Mouse (Mus musculus) myocyte (in vitro differentiated cells): Measurements from ENCODE around the gene Nup210. TPM values are rescaled to one million over a fixed set of nuclear protein-coding genes. Genes with fewer than 3 reads are reported as not detected.
"Not testable (repeated sequence)": the region's sequence is repeated elsewhere in the genome, so short reads cannot be mapped to it uniquely, and the experiment has no call there.

ENCODE experiments used
- H3K27me3 ChIP-seq: one replicate; pipeline ENCODE4 v1.6.1; 2011; ENCODE audit not compliant: control insufficient read depth, insufficient read depth, insufficient read length
- H3K36me3 ChIP-seq: one replicate; pipeline ENCODE4 v1.6.1; 2011; ENCODE audit not compliant: control insufficient read depth, insufficient read depth
- H3K4me2 ChIP-seq: one replicate; pipeline ENCODE4 v1.6.1; 2011; ENCODE audit warnings: low read depth, control low read depth
- H3K4me3 ChIP-seq: one replicate; pipeline ENCODE4 v1.5.1; 2011; ENCODE audit warnings: mild to moderate bottlenecking, control low read depth, moderate library complexity
- H3K79me2 ChIP-seq: one replicate; pipeline ENCODE4 v1.6.1; 2011; ENCODE audit not compliant: control insufficient read depth, insufficient read depth
- H3ac ChIP-seq: one replicate; pipeline ENCODE4 v1.6.1; 2011; ENCODE audit not compliant: control insufficient read depth, insufficient read length
- CEBPB ChIP-seq: IDR thresholded peaks from 2 replicates; pipeline ENCODE4 v1.6.1; 2011; ENCODE audit warnings: mild to moderate bottlenecking, moderate library complexity; ENCODE audit not compliant: poor library complexity, insufficient read depth, severe bottlenecking
- E2F4 ChIP-seq: IDR thresholded peaks from one replicate; pipeline ENCODE4 v1.6.1; 2011; ENCODE audit warnings: mild to moderate bottlenecking, control low read depth, moderate library complexity; ENCODE audit not compliant: insufficient read depth
- MAX ChIP-seq: IDR thresholded peaks from one replicate; pipeline ENCODE4 v1.6.1; 2011; ENCODE audit warnings: low read depth, mild to moderate bottlenecking, control low read depth
- MYOD1 ChIP-seq, 3 experiments: IDR thresholded peaks; one replicate each; pipeline ENCODE4 v1.6.1; 2011; ENCODE audit warnings: control low read depth in 2 of 3, low read depth in 2 of 3, mild to moderate bottlenecking in 2 of 3, moderate library complexity in 1 of 3; ENCODE audit not compliant: insufficient read length in 2 of 3, control insufficient read depth in 1 of 3
- MYOG ChIP-seq, 3 experiments: IDR thresholded peaks; one replicate each; pipeline ENCODE4 v1.6.1; 2011; ENCODE audit warnings: control low read depth in 2 of 3, low read depth in 2 of 3, mild to moderate bottlenecking in 2 of 3; ENCODE audit not compliant: insufficient read length in 2 of 3, control insufficient read depth in 1 of 3, insufficient read depth in 1 of 3
- POLR2A ChIP-seq: IDR thresholded peaks from one replicate; pipeline ENCODE4 v1.6.1; 2011; ENCODE audit warnings: low read depth, mild to moderate bottlenecking, control low read depth, moderate library complexity; ENCODE audit not compliant: insufficient read length
- POLR2AphosphoS2 ChIP-seq: IDR thresholded peaks from one replicate; pipeline ENCODE4 v1.6.1; 2011; ENCODE audit warnings: low read depth, control low read depth; ENCODE audit not compliant: insufficient read length
- REST ChIP-seq: IDR thresholded peaks from one replicate; pipeline ENCODE4 v1.6.1; 2011; ENCODE audit warnings: mild to moderate bottlenecking, control low read depth, moderate library complexity; ENCODE audit not compliant: insufficient read depth, insufficient read length
- SRF ChIP-seq: IDR thresholded peaks from one replicate; pipeline ENCODE4 v1.6.1; 2011; ENCODE audit warnings: low read depth; ENCODE audit not compliant: control insufficient read depth, insufficient read length
- TCF12 ChIP-seq: IDR thresholded peaks from one replicate; pipeline ENCODE4 v1.6.1; 2011; ENCODE audit warnings: mild to moderate bottlenecking, control low read depth; ENCODE audit not compliant: poor library complexity, insufficient read depth, severe bottlenecking
- TCF3 ChIP-seq: IDR thresholded peaks from one replicate; pipeline ENCODE4 v1.6.1; 2011; ENCODE audit warnings: low read depth, control low read depth; ENCODE audit not compliant: insufficient read length
- USF1 ChIP-seq: IDR thresholded peaks from one replicate; pipeline ENCODE4 v1.6.1; 2011; ENCODE audit warnings: low read depth, mild to moderate bottlenecking, control low read depth, moderate library complexity
- polyA plus RNA-seq: library from polyadenylated mRNA; unstranded; fragments of >200 nt; fragmentation: generic; extraction: Trizol; gene quantifications from one replicate; pipeline ENCODE4 v1.2.1, GENCODE M21; 2012; ENCODE audit warnings: missing spikeins

Nup210 gene
- polyA plus RNA-seq, 1 experiment, result 0.31 TPM

DNA sequence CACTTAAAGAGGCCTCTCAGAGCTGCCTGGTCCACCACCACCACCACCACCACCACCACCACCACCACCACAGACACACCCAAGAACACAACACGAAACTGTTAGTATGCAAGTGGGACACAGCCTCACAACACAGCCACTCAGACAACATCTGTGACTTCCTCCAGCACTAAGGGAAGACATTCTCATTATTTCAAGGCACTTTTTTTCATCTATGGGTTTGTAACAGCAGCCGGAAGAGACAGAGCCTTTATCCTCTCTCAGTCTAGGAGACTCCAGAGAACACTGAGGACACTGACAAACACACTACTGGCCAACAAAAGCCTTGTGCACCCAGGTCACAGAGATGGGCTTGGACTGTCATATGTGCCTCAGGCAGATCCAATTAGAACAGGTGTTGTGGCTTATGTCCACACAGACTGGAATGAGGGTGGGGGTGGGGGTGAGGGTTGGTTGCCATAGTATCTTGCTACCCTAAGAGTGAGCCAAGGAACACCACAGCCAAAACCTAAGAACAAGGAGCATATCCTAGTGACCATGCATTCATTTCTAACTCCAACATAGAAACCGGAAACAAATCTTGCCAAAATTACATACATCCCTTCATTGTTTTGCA lies 8.2 kb downstream of the Nup210 start:
- Histone ChIP-seq H3K36me3 (no peaks in the 10 kb centered on the region), H3ac (no peak overlapping the region), H3K4me3 (no peak overlapping the region), H3K4me2 (peak overlapping the region; percentile 25), H3K27me3 (peaks cover 20% of the 10 kb centered on the region), H3K79me2 (no peaks in the 10 kb centered on the region)
- TF ChIP-seq MYOG (IDR thresholded peaks at IDR 0.05; ENCODE audit: control insufficient read depth in 1 of 3, insufficient read depth in 1 of 3, insufficient read length in 2 of 3, low read depth in 2 of 3) (peak in 1 of 3 experiments; percentile 54), MYOD1 (IDR thresholded peaks at IDR 0.05; ENCODE audit: control insufficient read depth in 1 of 3, insufficient read length in 2 of 3, low read depth in 2 of 3) (peak in 2 of 3 experiments; percentile 6 to 62), TCF12 (peak; percentile 3), SRF (no peak), POLR2AphosphoS2 (no peak)

DNA sequence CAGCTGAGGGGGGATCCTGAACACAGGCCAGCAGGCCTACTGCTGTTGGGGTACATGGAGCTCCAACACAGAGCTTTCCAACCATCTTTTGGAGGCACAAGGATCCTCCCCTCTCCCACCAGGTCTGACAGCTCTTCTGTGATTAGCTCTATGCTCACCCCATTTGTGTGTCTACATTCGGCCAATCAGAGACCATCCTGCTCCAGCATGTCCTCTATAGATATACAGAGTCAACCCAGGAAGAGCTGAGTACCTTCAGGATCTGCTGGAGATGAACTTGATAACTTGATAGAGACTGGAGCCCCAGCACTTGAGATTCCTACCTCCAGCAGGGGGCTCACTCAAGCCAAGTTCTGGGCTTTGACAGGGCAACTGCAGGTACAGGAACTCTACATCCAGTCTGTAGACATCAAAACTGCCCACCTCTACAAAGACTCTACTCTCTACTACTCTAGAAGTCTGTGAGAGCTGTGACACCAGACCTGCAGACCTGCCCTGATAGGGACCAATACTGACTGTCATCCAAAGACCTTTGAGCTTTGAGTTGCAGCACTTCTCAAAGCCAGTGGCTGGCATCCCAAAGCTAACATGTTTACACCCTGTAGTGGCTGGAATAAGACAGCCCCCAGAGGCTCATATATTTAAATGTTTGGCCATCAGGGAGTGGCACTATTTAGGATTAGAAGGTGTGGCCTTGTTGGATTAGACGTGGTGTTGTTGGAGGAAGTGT lies 11.1 kb downstream of the Nup210 start:
- Histone ChIP-seq H3K27me3 (peaks cover 5% of the 10 kb centered on the region), H3K79me2 (no peaks in the 10 kb centered on the region), H3K36me3 (no peaks in the 10 kb centered on the region), H3K4me3 (no peak overlapping the region), H3K4me2 (no peak overlapping the region), H3ac (no peak overlapping the region)
- TF ChIP-seq MYOD1 (IDR thresholded peaks at IDR 0.05; ENCODE audit: control insufficient read depth in 1 of 3, insufficient read length in 2 of 3, low read depth in 2 of 3) (no peak), USF1 (no peak), E2F4 (no peak)

DNA sequence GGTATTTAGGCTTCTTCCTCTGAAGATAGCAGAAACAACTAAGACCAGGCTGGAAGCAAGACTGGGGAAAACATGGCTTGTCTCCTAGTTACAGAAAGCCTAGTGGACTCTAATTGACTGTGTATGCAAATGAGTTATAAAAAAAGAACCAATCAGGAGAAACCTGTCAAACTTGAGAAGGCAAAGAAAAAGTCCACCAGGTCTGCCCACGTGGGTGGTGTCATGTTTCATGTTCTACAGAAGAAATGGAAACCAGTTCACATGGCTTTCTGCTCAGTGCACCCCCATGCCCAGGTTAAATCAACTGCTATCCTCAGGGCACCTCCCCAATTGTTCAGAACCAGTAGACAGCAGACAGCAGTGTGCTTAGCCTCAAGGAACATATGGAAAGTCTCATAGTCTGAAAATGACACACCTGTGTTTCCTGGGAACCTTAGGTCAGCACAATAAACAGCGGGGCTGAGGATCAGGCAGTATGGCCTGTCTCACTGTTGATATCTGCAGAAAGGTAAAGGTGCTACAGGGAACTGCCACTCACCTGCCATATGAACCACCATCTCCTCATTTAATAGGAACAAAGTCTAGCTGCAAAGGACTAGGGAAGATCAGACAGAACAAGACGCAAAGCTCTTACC lies 11.7 kb downstream of the Nup210 start:
- H3K27me3 ChIP-seq, result peaks cover 10% of the 10 kb centered on the region
- H3K4me2 ChIP-seq, result no peak overlapping the region
- TF ChIP-seq MYOG (IDR thresholded peaks at IDR 0.05; ENCODE audit: control insufficient read depth in 1 of 3, insufficient read depth in 1 of 3, insufficient read length in 2 of 3, low read depth in 2 of 3) (no peak), USF1 (peak; percentile 23)
- H3K79me2 ChIP-seq, result no peaks in the 10 kb centered on the region
- no peak overlapping the region for H3ac ChIP-seq
- H3K4me3 ChIP-seq, result no peak overlapping the region
- no peaks in the 10 kb centered on the region for H3K36me3 ChIP-seq

DNA sequence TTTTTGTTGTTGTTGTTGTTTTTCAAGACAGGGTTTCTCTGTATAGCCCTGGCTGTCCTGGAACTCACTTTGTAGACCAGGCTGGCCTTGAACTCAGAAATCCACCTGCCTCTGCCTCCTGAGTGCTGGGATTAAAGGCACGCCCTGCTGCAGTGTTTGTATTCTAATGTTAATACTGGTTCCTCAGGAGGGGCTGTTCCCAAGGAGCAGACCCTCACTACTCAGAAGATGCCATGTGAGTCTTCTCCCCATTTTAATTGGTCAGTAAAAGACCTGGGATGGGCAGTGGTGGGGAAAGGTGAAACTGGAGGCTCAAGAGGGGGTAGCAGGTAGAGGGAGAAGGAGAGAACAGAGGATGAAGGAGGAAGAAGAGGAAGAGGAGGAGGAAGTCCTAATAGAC lies 13.2 kb downstream of the Nup210 start:
- not testable (repeated sequence) for H3K36me3 ChIP-seq, H3ac ChIP-seq, H3K79me2 ChIP-seq, H3K4me2 ChIP-seq, H3K4me3 ChIP-seq
- H3K27me3 ChIP-seq, result peaks cover 18% of the 10 kb centered on the region

DNA sequence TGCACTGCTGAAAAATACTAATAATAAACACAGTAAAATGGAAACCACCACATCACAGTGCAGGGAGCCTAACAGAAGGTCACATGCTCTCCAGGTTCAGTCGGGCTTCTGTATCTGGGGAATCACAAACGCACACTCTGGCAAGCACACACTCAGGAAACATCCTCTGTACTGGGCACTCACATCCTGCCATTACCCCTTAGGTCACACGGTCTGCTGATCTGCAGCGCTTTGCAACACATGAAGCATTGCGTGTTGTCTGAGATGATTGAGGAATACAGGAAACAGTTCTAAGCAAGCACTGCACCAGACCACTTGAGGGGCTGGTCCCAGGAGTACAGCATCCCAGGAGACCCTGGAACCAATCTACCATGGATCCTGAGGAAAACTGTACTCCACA lies 16.0 kb downstream of the Nup210 start:
- TF ChIP-seq TCF12 (no peak), SRF (no peak), REST (no peak), MYOG (IDR thresholded peaks at IDR 0.05; ENCODE audit: control insufficient read depth in 1 of 3, insufficient read depth in 1 of 3, insufficient read length in 2 of 3, low read depth in 2 of 3) (no peak), POLR2A (no peak), MAX (no peak), USF1 (no peak), E2F4 (no peak), TCF3 (no peak), MYOD1 (IDR thresholded peaks at IDR 0.05; ENCODE audit: control insufficient read depth in 1 of 3, insufficient read length in 2 of 3, low read depth in 2 of 3) (no peak), CEBPB (no peak), POLR2AphosphoS2 (no peak)
- no peak overlapping the region for H3ac ChIP-seq
- H3K36me3 ChIP-seq, result no peaks in the 10 kb centered on the region
- H3K4me2 ChIP-seq, result no peak overlapping the region
- no peaks in the 10 kb centered on the region for H3K79me2 ChIP-seq
- H3K4me3 ChIP-seq, result no peak overlapping the region
- H3K27me3 ChIP-seq, result peaks cover 28% of the 10 kb centered on the region
